Mouse (Mus musculus): Measurements from ENCODE around the gene Pfkl. TPM values are rescaled to one million over a fixed set of nuclear protein-coding genes. Genes with fewer than 3 reads are reported as not detected.
"Not testable (repeated sequence)": the region's sequence is repeated elsewhere in the genome, so short reads cannot be mapped to it uniquely, and the experiment has no call there.

The Pfkl gene
- polyA plus RNA-seq, 1 experiment from 2014 or later = 168 TPM

- Histone ChIP-seq H3K4me2 (ENCODE audit: low read length) (peak within 1 kb of the TSS; percentile 57), H3K9me3 (ENCODE audit: control insufficient read depth, low read length) (no peaks in the 10 kb centered on the region), H3K36me3 (ENCODE audit: control insufficient read depth, insufficient read depth, low read length) (no peaks in the 10 kb centered on the region), H3K27ac (replicated peaks in 1 of 2; ENCODE audit: control insufficient read depth in 1 of 2, insufficient read depth in 1 of 2, low read depth in 2 of 2, low read length in 2 of 2) (no peak within 1 kb of the TSS), H3K4me3 (ENCODE audit: control insufficient read depth in 1 of 2, insufficient read depth in 1 of 2, low read depth in 1 of 2, low read length in 2 of 2) (peak within 1 kb of the TSS; percentile 22 to 32; a peak in 3 of 4 replicates), H3K27me3 (ENCODE audit: control insufficient read depth, insufficient read depth, low read length) (peaks cover 39% of the 10 kb centered on the region), H3K4me1 (ENCODE audit: control insufficient read depth in 2 of 2, insufficient read depth in 2 of 2, low read length in 2 of 2) (peaks cover 0 to 10% of the 10 kb centered on the region in 2 experiments; a peak in 1 of 4 replicates), H3K9ac (ENCODE audit: low read length) (peak within 1 kb of the TSS; percentile 30; the same call in 1 of the 2 replicates)
- WGBS = 72% methylated on average over 6 of the region's 6 CpGs
- ATAC-seq (ENCODE audit: insufficient number of reproducible peaks, insufficient read depth, low FRiP score, low read depth) = no peak
These were observed 39.4 kb downstream of the Pfkl start, which contains the start of gene Trpm2 for GRCm38 (mm10) chr10:77970481-77970880. TSS of gene Trpm2 (minus strand) at chr10:77970563.

DNA sequence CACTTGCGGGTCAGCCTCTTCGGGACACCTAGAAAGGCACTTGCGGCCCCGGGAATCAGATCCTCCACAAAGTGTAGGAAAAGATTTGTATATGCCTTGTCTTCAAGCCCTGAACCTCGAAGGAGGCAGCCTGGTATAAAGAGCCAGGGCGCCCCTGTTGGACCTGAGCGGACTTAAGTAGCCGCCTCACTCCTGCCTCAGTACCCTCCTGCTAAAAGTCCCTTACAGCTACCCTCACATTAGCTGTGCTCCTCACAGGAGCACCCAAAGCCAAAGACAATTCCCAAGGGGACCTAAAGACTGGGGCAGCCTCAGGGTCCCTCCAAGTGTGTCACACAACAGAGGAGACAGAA, 39.9 kb downstream of the Pfkl start:
- ATAC-seq (ENCODE audit: insufficient number of reproducible peaks, insufficient read depth, low FRiP score, low read depth) = no peak
- peaks cover 39% of the 10 kb centered on the region for H3K27me3 ChIP-seq (ENCODE audit: control insufficient read depth, insufficient read depth, low read length)

DNA sequence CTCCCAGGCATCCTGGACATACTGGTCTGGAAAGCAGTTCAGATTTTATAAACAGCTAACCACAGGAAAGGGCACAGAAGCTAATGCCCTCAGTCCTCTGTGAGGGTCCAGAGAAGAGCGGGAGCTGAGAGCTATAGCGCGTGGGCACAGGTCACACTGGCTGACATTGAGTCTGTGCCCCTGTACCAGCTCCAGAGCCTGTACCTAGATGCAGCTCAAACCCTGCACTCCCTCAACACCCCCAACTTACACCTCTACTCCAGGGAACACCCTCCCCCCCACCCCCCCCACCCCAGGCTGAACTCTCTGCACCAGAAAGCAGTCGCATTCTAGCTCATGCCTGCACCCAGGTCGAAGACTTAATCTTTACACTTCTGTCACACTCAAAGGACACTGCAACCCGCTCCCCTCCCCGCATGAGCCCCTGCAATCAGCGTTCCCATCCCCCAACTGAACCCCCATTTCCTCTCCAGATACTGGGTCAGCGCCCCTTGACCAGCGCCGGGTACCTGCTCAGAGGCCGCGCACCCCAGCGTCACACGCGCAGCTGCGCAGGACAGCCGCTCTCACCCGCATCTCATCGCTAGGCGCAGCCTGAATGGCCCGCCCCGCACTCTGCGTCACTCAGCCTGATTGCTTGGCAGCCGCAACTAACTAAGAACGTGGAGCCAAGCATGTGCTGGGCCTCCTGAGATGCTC, 40.5 kb downstream of the Pfkl start:
- Histone ChIP-seq H3K9ac (ENCODE audit: low read length) (peak overlapping the region; percentile 30; the same call in 1 of the 2 replicates), H3K4me2 (ENCODE audit: low read length) (peak overlapping the region; percentile 57), H3K36me3 (ENCODE audit: control insufficient read depth, insufficient read depth, low read length) (no peaks in the 10 kb centered on the region), H3K27ac (replicated peaks in 1 of 2; ENCODE audit: control insufficient read depth in 1 of 2, insufficient read depth in 1 of 2, low read depth in 2 of 2, low read length in 2 of 2) (no peak overlapping the region), H3K27me3 (ENCODE audit: control insufficient read depth, insufficient read depth, low read length) (peaks cover 39% of the 10 kb centered on the region), H3K4me3 (ENCODE audit: control insufficient read depth in 1 of 2, insufficient read depth in 1 of 2, low read depth in 1 of 2, low read length in 2 of 2) (peak overlapping the region; percentile 22 to 32; a peak in 3 of 4 replicates), H3K9me3 (ENCODE audit: control insufficient read depth, low read length) (no peaks in the 10 kb centered on the region), H3K4me1 (ENCODE audit: control insufficient read depth in 2 of 2, insufficient read depth in 2 of 2, low read length in 2 of 2) (peaks cover 0 to 10% of the 10 kb centered on the region in 2 experiments; a peak in 1 of 4 replicates)
- 6% methylated on average over 26 of the region's 26 CpGs for WGBS
- ATAC-seq (ENCODE audit: insufficient number of reproducible peaks, insufficient read depth, low FRiP score, low read depth) = no peak

More for the DNA sequence above, 39.9 kb downstream of the Pfkl start:
- H3K9me3 ChIP-seq (ENCODE audit: control insufficient read depth, low read length) = no peaks in the 10 kb centered on the region
- H3K36me3 ChIP-seq (ENCODE audit: control insufficient read depth, insufficient read depth, low read length) = no peaks in the 10 kb centered on the region
- H3K4me1 ChIP-seq (ENCODE audit: control insufficient read depth in 2 of 2, insufficient read depth in 2 of 2, low read length in 2 of 2) = peaks cover 0 to 10% of the 10 kb centered on the region in 2 experiments; a peak in 1 of 4 replicates
- peak overlapping the region; percentile 22 to 32; a peak in 3 of 4 replicates for H3K4me3 ChIP-seq (ENCODE audit: control insufficient read depth in 1 of 2, insufficient read depth in 1 of 2, low read depth in 1 of 2, low read length in 2 of 2)
- H3K27ac ChIP-seq (replicated peaks in 1 of 2; ENCODE audit: control insufficient read depth in 1 of 2, insufficient read depth in 1 of 2, low read depth in 2 of 2, low read length in 2 of 2) = no peak overlapping the region
- H3K4me2 ChIP-seq (ENCODE audit: low read length) = peak overlapping the region; percentile 57
- 0 out of 2 replicates have a peak overlapping the region, but pooled peaks have one; percentile 30 for H3K9ac ChIP-seq (ENCODE audit: low read length)
- WGBS = 11% methylated on average over 8 of the region's 8 CpGs

DNA sequence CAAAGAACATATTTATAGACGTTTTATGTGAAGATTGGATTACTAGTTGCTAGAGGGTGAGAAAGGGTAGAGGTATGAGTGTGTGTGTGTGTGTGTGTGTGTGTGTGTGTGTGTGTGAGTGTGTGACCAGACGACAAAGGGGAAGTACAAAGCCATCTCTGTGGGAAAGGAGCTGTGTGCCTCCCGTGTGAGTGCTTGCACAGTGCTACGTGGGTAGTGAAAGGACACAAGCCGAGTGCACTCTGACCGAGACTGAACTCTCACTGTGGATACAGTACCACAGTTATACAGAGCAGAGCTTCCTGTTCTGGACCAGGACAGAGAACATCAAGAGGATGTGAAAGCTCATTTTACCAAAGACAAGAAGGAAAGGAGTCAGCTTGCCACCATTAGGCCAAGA, 45.9 kb downstream of the Pfkl start:
- H3K4me3 ChIP-seq (ENCODE audit: control insufficient read depth in 1 of 2, insufficient read depth in 1 of 2, low read depth in 1 of 2, low read length in 2 of 2) = no peak overlapping the region
- ATAC-seq (ENCODE audit: insufficient number of reproducible peaks, insufficient read depth, low FRiP score, low read depth) = no peak
- no peaks in the 10 kb centered on the region for H3K4me1 ChIP-seq (ENCODE audit: control insufficient read depth in 2 of 2, insufficient read depth in 2 of 2, low read length in 2 of 2)
- H3K4me2 ChIP-seq (ENCODE audit: low read length) = no peak overlapping the region
- H3K27ac ChIP-seq (replicated peaks in 1 of 2; ENCODE audit: control insufficient read depth in 1 of 2, insufficient read depth in 1 of 2, low read depth in 2 of 2, low read length in 2 of 2) = no peak overlapping the region
- no peaks in the 10 kb centered on the region for H3K9me3 ChIP-seq (ENCODE audit: control insufficient read depth, low read length)
- H3K27me3 ChIP-seq (ENCODE audit: control insufficient read depth, insufficient read depth, low read length) = peaks cover 22% of the 10 kb centered on the region
- WGBS = 71% methylated on average over 6 of the region's 6 CpGs
- no peaks in the 10 kb centered on the region for H3K36me3 ChIP-seq (ENCODE audit: control insufficient read depth, insufficient read depth, low read length)
- H3K9ac ChIP-seq (ENCODE audit: low read length) = no peak overlapping the region

DNA sequence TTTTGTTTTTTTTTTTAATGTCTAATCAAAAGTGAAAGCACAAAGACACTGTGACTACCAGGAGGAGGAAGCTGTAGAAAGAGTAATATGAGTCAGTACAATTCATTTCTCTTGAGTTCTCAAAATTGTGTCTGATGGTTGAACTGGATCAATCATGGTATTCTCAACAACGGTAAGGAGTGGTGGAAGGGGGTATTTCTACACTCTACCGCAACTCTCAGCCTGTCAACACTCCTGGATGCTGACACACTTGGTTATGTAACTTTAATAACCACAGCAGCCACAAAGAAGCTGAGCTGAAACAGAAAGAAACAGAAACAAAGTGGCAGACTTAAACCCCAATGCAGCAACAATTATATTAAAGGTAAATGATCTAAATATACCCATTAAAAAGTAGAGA, 47.2 kb downstream of the Pfkl start:
- H3K4me1 ChIP-seq (ENCODE audit: control insufficient read depth in 2 of 2, insufficient read depth in 2 of 2, low read length in 2 of 2) = no peaks in the 10 kb centered on the region
- no peak for ATAC-seq (ENCODE audit: insufficient number of reproducible peaks, insufficient read depth, low FRiP score, low read depth)
- no peak overlapping the region for H3K9ac ChIP-seq (ENCODE audit: low read length)
- H3K9me3 ChIP-seq (ENCODE audit: control insufficient read depth, low read length) = no peaks in the 10 kb centered on the region
- no peak overlapping the region for H3K4me2 ChIP-seq (ENCODE audit: low read length)
- 68% methylated on average over 2 of the region's 2 CpGs for WGBS
- H3K27ac ChIP-seq (replicated peaks in 1 of 2; ENCODE audit: control insufficient read depth in 1 of 2, insufficient read depth in 1 of 2, low read depth in 2 of 2, low read length in 2 of 2) = no peak overlapping the region
- H3K4me3 ChIP-seq (ENCODE audit: control insufficient read depth in 1 of 2, insufficient read depth in 1 of 2, low read depth in 1 of 2, low read length in 2 of 2) = no peak overlapping the region
- H3K27me3 ChIP-seq (ENCODE audit: control insufficient read depth, insufficient read depth, low read length) = 0 out of 2 replicates have a peak, but pooled peaks cover 9% of the 10 kb centered on the region
- no peaks in the 10 kb centered on the region for H3K36me3 ChIP-seq (ENCODE audit: control insufficient read depth, insufficient read depth, low read length)

DNA sequence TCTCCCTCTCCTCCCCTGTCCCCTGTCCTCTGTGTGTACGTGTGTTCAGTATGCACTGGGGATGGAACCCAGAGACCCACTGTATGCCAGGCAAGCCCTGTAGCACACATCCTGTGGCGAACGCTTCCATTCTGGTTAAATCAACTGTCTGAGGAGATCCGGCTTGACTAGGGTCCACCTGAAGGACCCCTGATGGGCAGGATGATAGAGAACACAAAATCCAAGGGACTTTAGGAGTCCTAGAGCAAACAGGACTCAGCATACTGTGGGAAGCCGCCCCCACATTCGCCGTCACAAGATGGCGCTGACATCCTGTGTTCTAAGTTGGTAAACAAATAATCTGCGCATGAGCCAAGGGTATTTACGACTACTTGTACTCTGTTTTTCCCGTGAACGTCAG, 59.4 kb downstream of the Pfkl start:
- H3K36me3 ChIP-seq (ENCODE audit: control insufficient read depth, insufficient read depth, low read length); H3K9ac ChIP-seq (ENCODE audit: low read length); ATAC-seq (ENCODE audit: insufficient number of reproducible peaks, insufficient read depth, low FRiP score, low read depth); H3K27me3 ChIP-seq (ENCODE audit: control insufficient read depth, insufficient read depth, low read length); H3K4me1 ChIP-seq (ENCODE audit: control insufficient read depth in 2 of 2, insufficient read depth in 2 of 2, low read length in 2 of 2); H3K27ac ChIP-seq (replicated peaks in 1 of 2; ENCODE audit: control insufficient read depth in 1 of 2, insufficient read depth in 1 of 2, low read depth in 2 of 2, low read length in 2 of 2); H3K4me2 ChIP-seq (ENCODE audit: low read length); H3K4me3 ChIP-seq (ENCODE audit: control insufficient read depth in 1 of 2, insufficient read depth in 1 of 2, low read depth in 1 of 2, low read length in 2 of 2); H3K9me3 ChIP-seq (ENCODE audit: control insufficient read depth, low read length): not testable (repeated sequence)
- WGBS = 88% methylated on average over 8 of the region's 12 CpGs

DNA sequence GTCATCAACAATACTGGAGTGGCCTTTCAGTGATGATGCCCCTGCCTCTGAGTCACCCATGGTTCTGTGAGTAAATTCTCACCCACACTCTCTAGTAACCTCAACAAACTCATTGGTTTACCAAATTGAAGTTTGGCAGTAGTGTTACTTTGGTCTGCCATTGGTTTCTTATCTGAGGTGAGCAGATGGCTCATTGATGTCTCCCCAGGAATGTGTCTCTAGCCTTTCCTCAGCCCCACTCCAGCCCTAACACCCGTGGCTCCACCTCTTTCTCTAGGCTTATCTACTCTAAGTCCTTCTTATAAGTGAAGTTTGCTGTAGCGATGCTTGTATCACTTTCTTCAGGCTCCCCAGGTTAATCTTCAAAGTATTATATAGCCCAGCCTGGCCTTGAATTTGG, 70.2 kb downstream of the Pfkl start:
- Histone ChIP-seq H3K9me3 (ENCODE audit: control insufficient read depth, low read length) (no peaks in the 10 kb centered on the region), H3K4me3 (ENCODE audit: control insufficient read depth in 1 of 2, insufficient read depth in 1 of 2, low read depth in 1 of 2, low read length in 2 of 2) (no peak overlapping the region), H3K4me2 (ENCODE audit: low read length) (no peak overlapping the region), H3K4me1 (ENCODE audit: control insufficient read depth in 2 of 2, insufficient read depth in 2 of 2, low read length in 2 of 2) (no peaks in the 10 kb centered on the region), H3K9ac (ENCODE audit: low read length) (no peak overlapping the region), H3K36me3 (ENCODE audit: control insufficient read depth, insufficient read depth, low read length) (no peaks in the 10 kb centered on the region), H3K27me3 (ENCODE audit: control insufficient read depth, insufficient read depth, low read length) (no peaks in the 10 kb centered on the region), H3K27ac (replicated peaks in 1 of 2; ENCODE audit: control insufficient read depth in 1 of 2, insufficient read depth in 1 of 2, low read depth in 2 of 2, low read length in 2 of 2) (no peak overlapping the region)
- 21% methylated on average over 2 of the region's 2 CpGs for WGBS
- ATAC-seq (ENCODE audit: insufficient number of reproducible peaks, insufficient read depth, low FRiP score, low read depth) = no peak

Measured in heart, embryonic 14.5 days (tissue).